Mouse (Mus musculus) retina, adult 2 months (tissue): Measurements from ENCODE around the gene Slc9b2.

Experiments used
- DNase-seq: peaks from one replicate; pipeline ENCODE4 v3.0.0-alpha.2; 2012; ENCODE audit warnings: low read depth, low spot score

Gene Slc9b2

GRCm38 (mm10) chr3:135307411-135308259, at the start of gene Slc9b2:
Gene Slc9b2 (plus strand): TSS chr3:135307700.
- no peak for DNase-seq

- DNase-seq = no peak
Measured at GRCm38 (mm10) chr3:135258919-135259318, 48.6 kb upstream of the Slc9b2 start.

DNA sequence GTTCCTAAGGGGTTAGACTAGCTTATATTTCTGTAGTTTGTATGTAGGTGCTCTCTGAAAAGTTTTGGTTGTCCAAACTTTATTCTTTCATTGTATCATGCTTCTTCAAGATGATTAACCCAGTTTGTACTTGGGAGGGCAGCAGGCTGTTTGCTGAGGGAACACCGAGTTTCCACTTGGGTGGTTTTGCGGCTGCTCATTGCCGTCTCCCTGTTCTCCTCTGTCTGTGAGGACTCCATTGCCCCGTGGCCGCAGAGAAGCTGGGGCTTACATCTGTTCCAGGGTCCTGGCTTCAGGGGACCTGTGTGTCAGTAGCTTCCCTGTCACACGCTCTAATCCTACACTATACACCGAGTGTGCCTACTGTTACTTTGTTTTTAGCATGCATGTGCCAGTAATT, 47.3 kb upstream of the Slc9b2 start:
- no peak for DNase-seq

GRCm38 (mm10) chr3:135268616-135269015, 38.9 kb upstream of the Slc9b2 start:
- DNase-seq = no peak

DNA sequence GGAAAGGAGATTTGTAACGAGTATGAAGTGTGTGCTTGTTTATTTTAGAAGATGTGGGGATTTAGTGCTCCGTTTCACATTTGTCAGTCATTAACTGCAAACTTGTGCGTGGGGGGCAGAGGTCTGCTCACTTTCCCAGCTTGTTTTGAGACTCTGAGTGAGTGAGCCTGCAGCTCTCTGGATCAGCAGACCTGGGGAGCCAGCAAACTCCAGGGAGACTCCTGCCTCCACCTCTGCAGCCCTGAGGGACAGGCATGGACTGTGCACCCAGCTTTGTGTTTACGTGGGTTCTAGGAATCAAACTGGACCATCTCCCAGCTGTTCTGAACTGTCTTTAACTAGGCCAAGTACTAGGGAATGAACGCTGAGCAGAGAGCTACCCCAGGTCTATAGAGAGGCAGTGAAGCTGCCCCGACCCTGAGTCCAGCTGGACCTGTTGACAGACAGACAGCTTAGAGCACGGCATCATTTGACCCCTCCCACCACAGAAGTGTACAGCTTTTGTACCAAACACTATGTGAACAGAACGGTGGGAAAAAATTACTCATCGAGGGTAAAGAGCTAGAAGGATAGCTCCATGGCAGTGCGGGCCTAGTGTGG, 38.0 kb upstream of the Slc9b2 start:
- DNase-seq = no peak

DNA sequence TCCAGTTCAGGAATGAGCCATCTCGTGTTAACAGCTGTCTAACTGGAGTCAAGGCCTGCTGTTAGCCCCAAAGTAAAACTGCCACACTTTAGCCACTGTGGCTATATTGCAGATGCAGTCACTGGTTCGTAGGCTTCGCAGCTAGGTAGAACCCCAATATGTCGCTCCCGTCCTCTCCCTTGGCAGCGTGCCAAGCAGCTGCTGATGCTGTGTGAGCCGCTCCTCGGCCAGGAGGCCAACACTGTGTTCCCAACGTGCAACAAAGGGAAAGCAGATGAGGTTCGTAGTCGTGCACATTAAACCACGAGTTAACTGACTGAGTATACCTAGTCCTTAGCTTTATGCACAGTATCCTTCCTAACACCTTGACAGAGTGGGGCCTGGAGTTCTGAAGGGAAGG, 34.9 kb upstream of the Slc9b2 start:
- DNase-seq = no peak

DNA sequence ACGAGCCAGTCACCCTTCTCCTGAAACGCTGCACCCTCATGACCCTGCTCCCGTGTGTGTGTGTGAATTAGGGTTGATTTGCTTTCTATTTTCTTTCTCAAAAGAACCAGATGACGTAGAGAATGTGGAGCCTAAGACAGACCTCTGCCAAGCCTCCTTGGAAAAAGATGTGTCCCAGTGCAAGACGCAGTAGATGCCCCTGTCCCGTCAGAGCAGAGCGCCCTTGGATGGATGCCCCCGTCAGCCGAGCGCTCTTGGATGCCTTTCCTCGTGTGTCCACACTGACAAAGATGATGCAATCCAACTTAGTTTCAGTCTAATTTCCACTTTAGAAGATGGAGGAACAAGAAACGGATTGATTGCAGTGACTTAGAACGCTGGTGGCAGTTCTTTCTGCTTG, 34.5 kb upstream of the Slc9b2 start:
- no peak for DNase-seq

- no peak for DNase-seq
Measured at GRCm38 (mm10) chr3:135280160-135280559, 27.3 kb upstream of the Slc9b2 start.

DNA sequence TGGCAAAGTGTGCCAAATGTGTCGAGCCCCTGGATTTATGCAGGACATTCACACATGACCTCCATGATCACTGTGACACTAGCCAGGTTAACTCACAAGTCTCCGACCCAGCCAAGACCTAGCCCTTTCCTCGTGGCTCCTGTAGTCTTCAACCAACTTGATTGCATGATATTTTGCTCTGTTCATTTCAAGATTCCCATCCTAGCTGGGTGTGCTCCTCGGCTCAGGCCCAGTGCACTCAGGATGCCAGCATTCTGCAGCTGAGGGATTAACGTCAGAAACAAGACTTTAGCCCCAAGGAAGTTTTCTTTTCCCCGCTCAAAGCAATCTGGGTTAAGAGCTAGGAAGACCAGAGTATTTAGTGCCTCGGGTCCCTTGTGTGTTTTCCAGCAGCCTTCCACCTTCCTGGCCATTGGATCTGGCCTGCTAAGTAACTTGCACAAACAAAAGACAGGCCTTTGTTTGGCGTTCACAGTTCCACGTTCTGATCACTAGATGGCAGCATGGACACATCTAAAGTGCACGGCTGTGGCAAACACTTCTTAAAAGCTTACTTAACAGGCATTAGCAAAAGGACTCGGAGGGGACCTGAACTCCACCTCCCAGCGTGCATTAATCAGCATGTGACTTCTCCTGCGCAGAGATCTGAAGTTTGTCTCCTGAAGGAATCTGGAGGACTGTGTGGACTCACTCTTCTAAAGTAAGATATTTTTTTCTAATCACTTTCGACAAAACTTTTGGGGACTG, 26.7 kb upstream of the Slc9b2 start, which contains the start of gene Bdh2:
TSS of gene Bdh2 (plus strand) at position 553 of the 747 bp plus-strand sequence.
- peak; percentile 78 for DNase-seq

- no peak for DNase-seq
Measured at GRCm38 (mm10) chr3:135281701-135282100, 25.8 kb upstream of the Slc9b2 start.

DNA sequence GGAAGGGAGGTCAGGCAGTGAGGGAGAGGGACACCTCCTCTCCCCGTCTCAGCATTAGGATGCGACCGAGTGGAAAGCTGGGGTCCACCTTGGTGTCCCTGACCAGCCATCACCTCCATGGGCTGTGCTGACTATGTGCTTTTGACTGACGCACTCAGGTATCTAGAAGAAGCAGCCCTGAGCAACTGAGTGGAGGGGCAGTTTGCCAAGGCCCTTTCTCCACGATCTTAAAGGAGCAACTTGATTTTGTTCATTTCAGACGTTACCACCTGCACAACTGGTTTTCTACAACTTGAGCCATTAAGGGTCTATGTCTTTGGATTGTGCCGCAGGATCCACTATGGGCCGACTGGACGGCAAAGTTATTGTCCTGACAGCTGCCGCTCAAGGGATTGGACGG, 22.2 kb upstream of the Slc9b2 start:
- DNase-seq = no peak

- no peak for DNase-seq
Measured at GRCm38 (mm10) chr3:135285807-135286206, 21.7 kb upstream of the Slc9b2 start.

GRCm38 (mm10) chr3:135288138-135288750, 19.3 kb upstream of the Slc9b2 start:
- no peak for DNase-seq

- no peak for DNase-seq
Measured at GRCm38 (mm10) chr3:135289148-135289547, 18.4 kb upstream of the Slc9b2 start.

DNA sequence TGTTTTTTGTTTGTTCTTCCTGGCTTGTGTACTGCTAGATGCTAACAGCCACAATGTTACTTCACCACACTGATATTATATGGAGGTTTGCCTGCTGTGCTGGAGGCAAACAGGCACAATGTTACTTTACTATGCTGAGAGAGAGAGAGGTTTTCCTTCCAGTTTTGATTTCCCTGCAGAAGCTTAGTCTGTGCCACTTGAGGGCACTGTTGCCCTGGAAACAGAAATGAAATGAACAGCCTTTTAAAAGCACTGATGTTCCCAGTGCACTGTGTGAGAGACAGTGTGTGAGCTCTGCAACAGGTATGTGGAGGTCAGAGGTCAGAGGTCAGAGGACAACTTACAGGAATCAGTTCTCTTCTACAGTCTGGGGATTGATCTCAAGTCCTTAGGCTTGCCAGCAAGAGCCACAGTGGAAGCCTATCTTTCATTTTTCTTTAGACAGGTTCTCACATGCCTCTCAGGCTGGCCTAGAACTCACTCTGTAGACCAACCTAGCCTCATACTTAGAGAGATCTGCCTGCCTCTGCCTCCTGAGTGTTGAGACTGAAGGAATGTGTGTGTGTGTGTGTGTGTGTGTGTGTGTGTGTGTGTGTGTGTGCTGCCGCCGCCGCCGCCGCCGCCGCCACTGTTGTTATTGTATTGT, 17.1 kb upstream of the Slc9b2 start:
- DNase-seq = peak; percentile 40

- no peak for DNase-seq
Measured at GRCm38 (mm10) chr3:135293703-135294102, 13.8 kb upstream of the Slc9b2 start.

DNA sequence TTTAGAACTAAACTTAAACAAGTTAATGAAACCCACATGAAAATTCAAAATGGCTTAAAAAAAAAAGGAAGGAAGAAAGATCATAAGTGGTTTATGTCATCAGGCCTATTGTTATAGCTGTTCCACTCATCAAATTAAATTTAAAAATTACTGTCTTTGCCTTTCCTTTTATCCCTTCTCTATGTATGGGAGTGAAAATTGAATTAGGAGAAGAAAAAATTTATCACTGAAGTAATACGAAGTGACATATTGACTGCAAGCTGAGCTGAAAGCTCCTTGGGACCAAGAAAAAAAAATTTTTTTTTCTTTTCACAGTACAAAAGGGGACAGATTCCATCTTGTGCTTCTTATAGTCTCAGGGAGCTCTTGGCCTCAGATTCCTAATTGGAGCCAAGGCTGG, 11.9 kb upstream of the Slc9b2 start:
- DNase-seq = no peak

GRCm38 (mm10) chr3:135298560-135298959, 8.9 kb upstream of the Slc9b2 start:
- no peak for DNase-seq

DNA sequence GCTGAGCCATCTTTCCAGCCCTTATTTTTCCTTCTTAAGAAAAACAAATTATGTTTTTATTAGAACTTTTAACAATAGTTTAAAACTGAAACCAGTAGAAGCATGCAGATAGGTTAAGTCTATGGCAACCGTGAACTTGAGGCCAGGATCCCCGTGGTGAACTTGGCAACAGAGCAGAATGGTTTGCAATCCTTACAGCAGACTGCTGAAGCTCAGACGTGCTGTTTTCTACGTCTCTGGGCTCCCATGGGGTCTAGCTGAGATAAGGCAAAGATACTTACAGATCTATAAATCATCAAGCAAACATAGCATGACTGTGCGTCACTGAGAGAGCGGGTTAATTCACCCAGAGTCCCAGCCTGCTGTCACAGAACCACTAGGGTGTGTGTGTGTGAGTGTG, 7.4 kb upstream of the Slc9b2 start:
- no peak for DNase-seq

- no peak for DNase-seq
Measured at GRCm38 (mm10) chr3:135304060-135304459, 3.4 kb upstream of the Slc9b2 start.

- no peak for DNase-seq
Measured at GRCm38 (mm10) chr3:135304566-135304965, 2.9 kb upstream of the Slc9b2 start.
